ENCODE assay signal across 9 mouse cellular contexts in the genomic region with DNA sequence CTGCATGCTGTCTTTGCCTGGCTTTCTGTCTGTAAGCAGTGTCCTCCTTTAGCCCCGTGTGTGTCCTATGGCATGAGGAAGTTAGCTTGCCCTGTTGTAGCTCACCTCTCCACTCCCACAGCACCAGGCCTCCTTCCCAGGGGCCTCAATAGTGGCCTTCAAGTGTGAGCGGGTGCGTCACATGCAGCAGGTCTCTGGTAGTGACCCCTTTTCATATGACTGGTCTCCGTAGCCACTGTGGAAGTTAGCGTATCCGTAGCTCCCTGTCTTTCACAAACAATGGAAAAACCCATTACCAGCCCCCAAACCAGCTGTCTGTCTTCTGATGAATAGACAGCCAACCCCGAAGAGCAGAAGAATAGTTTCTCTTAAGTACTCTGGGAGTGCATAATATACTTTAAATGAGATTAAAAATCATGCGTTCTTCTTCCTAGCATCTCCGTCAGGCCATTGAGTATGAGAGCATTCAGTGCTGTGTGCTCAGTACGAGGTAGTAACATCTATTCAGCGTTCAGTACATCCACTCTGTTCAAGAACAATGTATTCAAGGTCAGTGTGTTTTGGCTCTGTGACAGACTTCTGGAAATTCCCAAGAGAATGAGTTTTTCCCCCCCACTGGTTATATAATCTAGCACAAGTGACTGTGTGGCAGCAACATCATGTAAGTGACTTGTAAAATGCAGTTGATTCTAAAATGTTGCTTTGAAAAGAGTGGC.
A peak's percentile ranks its signal among the peaks of the same experiment; 100 is the strongest.
DNase-seq lines count a peak whose midpoint lies in the region; ATAC-seq and TF ChIP-seq lines count a peak whose summit lies in the region.
"Had no signal": no experiment of that assay in that cellular context is flagged by ENCODE, and none has a peak within 500 bp of the region (broad histone marks: within the 10 kb centered on the region; RNA-seq: fewer than 3 reads in every experiment).

No protein-coding gene starts in this region.

- no peak for ATAC-seq in embryonic facial prominence, embryonic 13.5 days (ENCODE audit: insufficient number of reproducible peaks, insufficient read depth, low FRiP score, low TSS enrichment, low read depth)
- ATAC-seq in inflammation-experienced regulatory T-cells, adult 6 months, result no peak

- no peak for TF ChIP-seq POLR2A in testis, adult 2 months (IDR thresholded peaks at IDR 0.05; ENCODE audit: control insufficient read depth, low read depth, low read length)

- no peaks in the 10 kb centered on the region for H3K9me3 ChIP-seq in embryonic facial prominence, embryonic 13.5 days
- no peaks in the 10 kb centered on the region for H3K9me3 ChIP-seq in embryonic facial prominence, embryonic 10.5 days

- H3K27ac ChIP-seq in embryonic facial prominence, embryonic 13.5 days, result peak overlapping the region; percentile 1; the same call in 1 of the 2 replicates
- H3K27ac ChIP-seq in embryonic facial prominence, embryonic 10.5 days (replicated peaks), result no peak overlapping the region
- peak overlapping the region; percentile 70 for H3K27ac ChIP-seq in testis, adult 2 months (ENCODE audit: control insufficient read depth, insufficient read depth, low read depth, low read length)

- intact Hi-C loops in left cerebral cortex, postnatal 4 days (cut with DNase I), result no loop called here

- H3K4me1 ChIP-seq in embryonic facial prominence, embryonic 13.5 days, result peaks cover 49% of the 10 kb centered on the region
- H3K4me1 ChIP-seq in embryonic facial prominence, embryonic 10.5 days, result peaks cover 54% of the 10 kb centered on the region
- H3K4me1 ChIP-seq in testis, adult 2 months (ENCODE audit: control insufficient read depth, insufficient read depth, low read length), result peaks cover 5% of the 10 kb centered on the region; the same call in 1 of the 2 replicates

- no peak overlapping the region for H3K4me3 ChIP-seq in embryonic facial prominence, embryonic 13.5 days
- no peak overlapping the region for H3K4me3 ChIP-seq in embryonic facial prominence, embryonic 10.5 days
- no peak overlapping the region; the same call in 1 of the 2 replicates for H3K4me3 ChIP-seq in testis, adult 2 months (ENCODE audit: control insufficient read depth, low read depth, low read length)

- TF ChIP-seq CTCF in testis, adult 2 months (IDR thresholded peaks at IDR 0.05; ENCODE audit: control insufficient read depth, insufficient read depth, insufficient replicate concordance, low read depth, low read length), result no peak

- no peak overlapping the region for H3K4me2 ChIP-seq in embryonic facial prominence, embryonic 13.5 days

- H3K27me3 ChIP-seq in embryonic facial prominence, embryonic 13.5 days, result no peaks in the 10 kb centered on the region
- H3K27me3 ChIP-seq in embryonic facial prominence, embryonic 10.5 days (replicated peaks; ENCODE audit: low read depth, poor library complexity, severe bottlenecking), result no peaks in the 10 kb centered on the region
- no peaks in the 10 kb centered on the region for H3K27me3 ChIP-seq in testis, adult 2 months (ENCODE audit: control insufficient read depth, insufficient read depth, low read length)

- H3K9ac ChIP-seq in embryonic facial prominence, embryonic 13.5 days, result no peak overlapping the region

- no peak for DNase-seq in embryonic facial prominence, embryonic 10.5 days (ENCODE audit: low spot score)
- DNase-seq in testis, postnatal 10 days (ENCODE audit: low spot score), result no peak
- peak; percentile 80 for DNase-seq in kidney, postnatal 14 days
- no peak for DNase-seq in left cerebral cortex, postnatal 4 days
- no peak for DNase-seq in right cerebral cortex, adult 2 months (ENCODE audit: low spot score in 2 of 2)
- DNase-seq: cerebellum, adult 11 months had no signal

- no peaks in the 10 kb centered on the region for H3K36me3 ChIP-seq in embryonic facial prominence, embryonic 13.5 days
- H3K36me3 ChIP-seq in embryonic facial prominence, embryonic 10.5 days (replicated peaks), result 0 out of 2 replicates have a peak, but pooled peaks cover 2% of the 10 kb centered on the region
- no peaks in the 10 kb centered on the region for H3K36me3 ChIP-seq in testis, adult 2 months (ENCODE audit: control insufficient read depth, insufficient read depth, low read length)

- 70% methylated on average over 11 of the region's 11 CpGs for WGBS in embryonic facial prominence, embryonic 13.5 days
- WGBS in embryonic facial prominence, embryonic 10.5 days, result 78% methylated on average over 11 of the region's 11 CpGs
